Mouse (Mus musculus): ENCODE measurements around the gene Dlg1. TPM values are rescaled to one million over a fixed set of nuclear protein-coding genes. Genes with fewer than 3 reads are reported as not detected.
"Not testable (repeated sequence)": the region's sequence is repeated elsewhere in the genome, so short reads cannot be mapped to it uniquely, and the experiment has no call there.

Gene Dlg1
- polyA plus RNA-seq, 1 experiment: 0.45 TPM

GRCm38 (mm10) chr16:31696367-31696766 lies 33.1 kb downstream of the Dlg1 start:
- Histone ChIP-seq H3K36me3 (ENCODE audit: control insufficient read depth) (no peaks in the 10 kb centered on the region), H3K9me3 (ENCODE audit: control insufficient read depth, low read length) (no peaks in the 10 kb centered on the region), H3K4me1 (ENCODE audit: control insufficient read depth) (peaks cover 6% of the 10 kb centered on the region), H3K27me3 (ENCODE audit: control insufficient read depth) (no peaks in the 10 kb centered on the region), H3K4me3 (replicated peaks) (no peak overlapping the region)
- TF ChIP-seq TAL1 (IDR thresholded peaks at IDR 0.05; ENCODE audit: low read length) (no peak), GATA1 (IDR thresholded peaks at IDR 0.05; ENCODE audit: low read length) (no peak)

- H3K4me3 ChIP-seq (replicated peaks): no peak overlapping the region
- no peaks in the 10 kb centered on the region for H3K27me3 ChIP-seq (ENCODE audit: control insufficient read depth)
- no peaks in the 10 kb centered on the region for H3K9me3 ChIP-seq (ENCODE audit: control insufficient read depth, low read length)
- H3K4me1 ChIP-seq (ENCODE audit: control insufficient read depth): peaks cover 7% of the 10 kb centered on the region
- no peaks in the 10 kb centered on the region for H3K36me3 ChIP-seq (ENCODE audit: control insufficient read depth)
- TF ChIP-seq TAL1 (IDR thresholded peaks at IDR 0.05; ENCODE audit: low read length) (no peak), GATA1 (IDR thresholded peaks at IDR 0.05; ENCODE audit: low read length) (no peak)
These were observed 34.1 kb downstream of the Dlg1 start for GRCm38 (mm10) chr16:31697341-31697740.

GRCm38 (mm10) chr16:31705213-31705612 lies 42.0 kb downstream of the Dlg1 start:
- Histone ChIP-seq H3K27me3 (ENCODE audit: control insufficient read depth) (no peaks in the 10 kb centered on the region), H3K4me1 (ENCODE audit: control insufficient read depth) (peaks cover 6% of the 10 kb centered on the region), H3K36me3 (ENCODE audit: control insufficient read depth) (no peaks in the 10 kb centered on the region), H3K9me3 (ENCODE audit: control insufficient read depth, low read length) (no peaks in the 10 kb centered on the region), H3K4me3 (replicated peaks) (no peak overlapping the region)
- TF ChIP-seq TAL1 (IDR thresholded peaks at IDR 0.05; ENCODE audit: low read length) (no peak), GATA1 (IDR thresholded peaks at IDR 0.05; ENCODE audit: low read length) (no peak)

GRCm38 (mm10) chr16:31705904-31706303 lies 42.7 kb downstream of the Dlg1 start:
- Histone ChIP-seq H3K27me3 (ENCODE audit: control insufficient read depth) (no peaks in the 10 kb centered on the region), H3K4me3 (replicated peaks) (no peak overlapping the region), H3K9me3 (ENCODE audit: control insufficient read depth, low read length) (no peaks in the 10 kb centered on the region), H3K4me1 (ENCODE audit: control insufficient read depth) (peaks cover 6% of the 10 kb centered on the region), H3K36me3 (ENCODE audit: control insufficient read depth) (no peaks in the 10 kb centered on the region)
- TF ChIP-seq GATA1 (IDR thresholded peaks at IDR 0.05; ENCODE audit: low read length) (no peak), TAL1 (IDR thresholded peaks at IDR 0.05; ENCODE audit: low read length) (no peak)

- H3K36me3 ChIP-seq (ENCODE audit: control insufficient read depth): no peaks in the 10 kb centered on the region
- no peaks in the 10 kb centered on the region for H3K27me3 ChIP-seq (ENCODE audit: control insufficient read depth)
- no peak overlapping the region for H3K4me3 ChIP-seq (replicated peaks)
- peaks cover 5% of the 10 kb centered on the region for H3K4me1 ChIP-seq (ENCODE audit: control insufficient read depth)
- no peaks in the 10 kb centered on the region for H3K9me3 ChIP-seq (ENCODE audit: control insufficient read depth, low read length)
- TF ChIP-seq GATA1 (IDR thresholded peaks at IDR 0.05; ENCODE audit: low read length) (no peak), TAL1 (IDR thresholded peaks at IDR 0.05; ENCODE audit: low read length) (no peak)
These were observed 44.1 kb downstream of the Dlg1 start for GRCm38 (mm10) chr16:31707326-31707725.

- TF ChIP-seq TAL1 (IDR thresholded peaks at IDR 0.05; ENCODE audit: low read length): no peak
- TF ChIP-seq GATA1 (IDR thresholded peaks at IDR 0.05; ENCODE audit: low read length): no peak
- Histone ChIP-seq H3K27me3 (ENCODE audit: control insufficient read depth) (no peaks in the 10 kb centered on the region), H3K36me3 (ENCODE audit: control insufficient read depth) (no peaks in the 10 kb centered on the region), H3K4me3 (replicated peaks) (no peak overlapping the region), H3K9me3 (ENCODE audit: control insufficient read depth, low read length) (no peaks in the 10 kb centered on the region; the same call in 1 of the 2 replicates), H3K4me1 (ENCODE audit: control insufficient read depth) (no peaks in the 10 kb centered on the region)
These were observed 59.7 kb downstream of the Dlg1 start for GRCm38 (mm10) chr16:31722991-31723390.

GRCm38 (mm10) chr16:31724121-31724520 lies 60.9 kb downstream of the Dlg1 start:
- H3K27me3 ChIP-seq (ENCODE audit: control insufficient read depth): no peaks in the 10 kb centered on the region
- no peaks in the 10 kb centered on the region for H3K9me3 ChIP-seq (ENCODE audit: control insufficient read depth, low read length)
- no peaks in the 10 kb centered on the region for H3K4me1 ChIP-seq (ENCODE audit: control insufficient read depth)
- TF ChIP-seq GATA1 (IDR thresholded peaks at IDR 0.05; ENCODE audit: low read length) (no peak), TAL1 (IDR thresholded peaks at IDR 0.05; ENCODE audit: low read length) (no peak)
- H3K4me3 ChIP-seq (replicated peaks): no peak overlapping the region
- H3K36me3 ChIP-seq (ENCODE audit: control insufficient read depth): no peaks in the 10 kb centered on the region

- H3K4me3 ChIP-seq (replicated peaks): no peak overlapping the region
- TF ChIP-seq TAL1 (IDR thresholded peaks at IDR 0.05; ENCODE audit: low read length) (no peak), GATA1 (IDR thresholded peaks at IDR 0.05; ENCODE audit: low read length) (no peak)
- no peaks in the 10 kb centered on the region for H3K27me3 ChIP-seq (ENCODE audit: control insufficient read depth)
- H3K36me3 ChIP-seq (ENCODE audit: control insufficient read depth): no peaks in the 10 kb centered on the region
- H3K9me3 ChIP-seq (ENCODE audit: control insufficient read depth, low read length): no peaks in the 10 kb centered on the region
- H3K4me1 ChIP-seq (ENCODE audit: control insufficient read depth): no peaks in the 10 kb centered on the region
These were observed 61.6 kb downstream of the Dlg1 start for GRCm38 (mm10) chr16:31724818-31725217.

GRCm38 (mm10) chr16:31730971-31731370 lies 67.7 kb downstream of the Dlg1 start:
- H3K4me3 ChIP-seq (replicated peaks); H3K36me3 ChIP-seq (ENCODE audit: control insufficient read depth); H3K9me3 ChIP-seq (ENCODE audit: control insufficient read depth, low read length); H3K4me1 ChIP-seq (ENCODE audit: control insufficient read depth); H3K27me3 ChIP-seq (ENCODE audit: control insufficient read depth): not testable (repeated sequence)

- TF ChIP-seq GATA1 (IDR thresholded peaks at IDR 0.05; ENCODE audit: low read length): no peak
- no peak for TF ChIP-seq TAL1 (IDR thresholded peaks at IDR 0.05; ENCODE audit: low read length)
- H3K9me3 ChIP-seq (ENCODE audit: control insufficient read depth, low read length): no peaks in the 10 kb centered on the region
- H3K27me3 ChIP-seq (ENCODE audit: control insufficient read depth): no peaks in the 10 kb centered on the region
- no peaks in the 10 kb centered on the region for H3K36me3 ChIP-seq (ENCODE audit: control insufficient read depth)
- no peaks in the 10 kb centered on the region for H3K4me1 ChIP-seq (ENCODE audit: control insufficient read depth)
- H3K4me3 ChIP-seq (replicated peaks): no peak overlapping the region
These were observed 73.8 kb downstream of the Dlg1 start for GRCm38 (mm10) chr16:31737081-31737480.

Measured in erythroblast, embryonic 14.5 days (primary cell).